Mouse (Mus musculus) stomach, postnatal 0 days (tissue): Measurements from ENCODE around the gene Dctpp1. TPM values are rescaled to one million over a fixed set of nuclear protein-coding genes. Genes with fewer than 3 reads are reported as not detected.

Experiments
- ATAC-seq: fragments of 200-750 bp; cut with Nextera tagmentation; 2 replicates; pipeline ENCODE4 v1.8.0; 2017; ENCODE audit not compliant: low FRiP score, low TSS enrichment
- DNase-seq: peaks from one replicate; pipeline ENCODE4 v3.0.0-alpha.2; 2016; ENCODE audit warnings: low spot score
- H3K27ac ChIP-seq: fragments of 300-500 bp; sonication (generic); replicated peaks from 2 replicates; pipeline ENCODE4 v1.5.1; 2014; ENCODE audit warnings: mild to moderate bottlenecking, control low read depth
- H3K27me3 ChIP-seq: fragments of 300-500 bp; sonication (generic); 2 replicates; pipeline ENCODE4 v1.6.1; 2014; ENCODE audit warnings: low read length; ENCODE audit not compliant: control insufficient read depth, insufficient read depth
- H3K36me3 ChIP-seq: fragments of 300-500 bp; sonication (generic); 2 replicates; pipeline ENCODE4 v1.6.1; 2014; ENCODE audit warnings: low read length, mixed read lengths; ENCODE audit not compliant: control insufficient read depth, insufficient read depth
- H3K4me1 ChIP-seq: fragments of 300-500 bp; sonication (generic); replicated peaks from 2 replicates; pipeline ENCODE4 v1.6.1; 2014; ENCODE audit warnings: antibody characterized with exemption; ENCODE audit not compliant: control insufficient read depth, insufficient read depth
- H3K4me2 ChIP-seq: fragments of 300-500 bp; sonication (generic); replicated peaks from 2 replicates; pipeline ENCODE4 v1.6.1; 2014; ENCODE audit warnings: low read depth, mild to moderate bottlenecking, control low read depth, moderate library complexity
- H3K4me3 ChIP-seq: fragments of 300-500 bp; sonication (generic); 2 replicates; pipeline ENCODE4 v1.5.1; 2014; ENCODE audit warnings: low read depth, low read length, control low read depth
- H3K9ac ChIP-seq: fragments of 300-500 bp; sonication (generic); 2 replicates; pipeline ENCODE4 v1.6.1; 2014; ENCODE audit warnings: mild to moderate bottlenecking, low read length, control low read depth, mixed read lengths
- H3K9me3 ChIP-seq: fragments of 300-500 bp; sonication (generic); 2 replicates; pipeline ENCODE4 v1.6.1; 2016; ENCODE audit warnings: low read length; ENCODE audit not compliant: control insufficient read depth
- CTCF ChIP-seq: IDR thresholded peaks from 2 replicates; pipeline ENCODE4 v1.5.1; 2016; ENCODE audit warnings: antibody characterized with exemption, low read depth, mild to moderate bottlenecking, moderate library complexity
- EP300 ChIP-seq: optimal IDR thresholded peaks from 2 replicates; pipeline ENCODE3; 2016; ENCODE audit warnings: antibody characterized with exemption
- WGBS: fragments of 180-500 bp; shearing (Covaris S2); extraction: QIAGEN DNeasy Blood & Tissue Kit; methylation state at CpG from one replicate; pipeline ENCODE4 v1.1.7; 2014; 5-methylcytosine and 5-hydroxymethylcytosine counted together
- polyA plus RNA-seq: library from polyadenylated mRNA; unstranded; fragments of >200 nt; fragmentation: Nextera tagmentation; extraction: Ambion mirVana; gene quantifications from 2 replicates; pipeline ENCODE4 v1.2.1, GENCODE M21; 2015

The Dctpp1 gene
- polyA plus RNA-seq, 1 experiment from 2014 or later, result 84.5 TPM

GRCm38 (mm10) chr7:127296786-127297555 lies 36.5 kb upstream of the Dctpp1 start:
- Histone ChIP-seq H3K36me3 (no peaks in the 10 kb centered on the region), H3K4me3 (no peak overlapping the region), H3K9ac (no peak overlapping the region), H3K27ac (no peak overlapping the region), H3K4me2 (no peak overlapping the region), H3K27me3 (no peaks in the 10 kb centered on the region), H3K9me3 (no peaks in the 10 kb centered on the region), H3K4me1 (no peaks in the 10 kb centered on the region)
- TF ChIP-seq CTCF (no peak), EP300 (no peak)
- ATAC-seq, result no peak
- 77% methylated on average over 5 of the region's 5 CpGs for WGBS
- no peak for DNase-seq

GRCm38 (mm10) chr7:127296098-127296497 lies 35.6 kb upstream of the Dctpp1 start, which contains the start of gene Itgal:
Gene Itgal, plus strand, starts transcription at chr7:127296260.
- H3K4me1 ChIP-seq, result no peaks in the 10 kb centered on the region
- no peak within 1 kb of the TSS for H3K4me3 ChIP-seq
- ATAC-seq (no peak), DNase-seq (no peak)
- H3K36me3 ChIP-seq, result no peaks in the 10 kb centered on the region
- no peak within 1 kb of the TSS for H3K27ac ChIP-seq
- no peaks in the 10 kb centered on the region for H3K9me3 ChIP-seq
- no peak within 1 kb of the TSS for H3K4me2 ChIP-seq
- 82% methylated on average over 11 of the region's 11 CpGs for WGBS
- TF ChIP-seq CTCF (no peak), EP300 (no peak)
- no peaks in the 10 kb centered on the region for H3K27me3 ChIP-seq
- H3K9ac ChIP-seq, result no peak within 1 kb of the TSS

GRCm38 (mm10) chr7:127290142-127290541 lies 29.6 kb upstream of the Dctpp1 start:
- no peak for TF ChIP-seq CTCF
- TF ChIP-seq EP300, result no peak
- Histone ChIP-seq H3K4me2 (no peak overlapping the region), H3K27me3 (no peaks in the 10 kb centered on the region), H3K4me1 (no peaks in the 10 kb centered on the region), H3K9ac (no peak overlapping the region), H3K4me3 (no peak overlapping the region), H3K27ac (no peak overlapping the region), H3K36me3 (no peaks in the 10 kb centered on the region), H3K9me3 (no peaks in the 10 kb centered on the region)
- ATAC-seq, result no peak
- DNase-seq, result no peak
- 64% methylated on average over 8 of the region's 8 CpGs for WGBS

- TF ChIP-seq EP300 (no peak), CTCF (no peak)
- DNase-seq (no peak), ATAC-seq (no peak)
- Histone ChIP-seq H3K27me3 (no peaks in the 10 kb centered on the region), H3K4me1 (no peaks in the 10 kb centered on the region), H3K36me3 (no peaks in the 10 kb centered on the region), H3K9me3 (no peaks in the 10 kb centered on the region), H3K4me3 (no peak overlapping the region), H3K4me2 (no peak overlapping the region), H3K9ac (no peak overlapping the region), H3K27ac (no peak overlapping the region)
- 75% methylated on average over 2 of the region's 2 CpGs for WGBS
Observed at GRCm38 (mm10) chr7:127289306-127289705, 28.8 kb upstream of the Dctpp1 start.

GRCm38 (mm10) chr7:127287940-127288339 lies 27.4 kb upstream of the Dctpp1 start:
- no peak for DNase-seq
- peak; percentile 91 for ATAC-seq
- Histone ChIP-seq H3K27ac (no peak overlapping the region), H3K4me3 (no peak overlapping the region), H3K9ac (no peak overlapping the region), H3K4me1 (no peaks in the 10 kb centered on the region), H3K9me3 (no peaks in the 10 kb centered on the region), H3K36me3 (no peaks in the 10 kb centered on the region), H3K4me2 (no peak overlapping the region), H3K27me3 (no peaks in the 10 kb centered on the region)
- TF ChIP-seq CTCF (no peak), EP300 (no peak)
- WGBS, result 72% methylated on average over 1 of the region's 1 CpGs

- Histone ChIP-seq H3K27ac (no peak overlapping the region), H3K4me2 (no peak overlapping the region), H3K4me3 (no peak overlapping the region), H3K36me3 (no peaks in the 10 kb centered on the region), H3K9me3 (no peaks in the 10 kb centered on the region), H3K27me3 (no peaks in the 10 kb centered on the region), H3K9ac (no peak overlapping the region), H3K4me1 (no peaks in the 10 kb centered on the region)
- ATAC-seq (no peak), DNase-seq (no peak)
- WGBS, result 79% methylated on average over 8 of the region's 10 CpGs
- TF ChIP-seq CTCF (no peak), EP300 (no peak)
Observed at GRCm38 (mm10) chr7:127285154-127285553, 24.6 kb upstream of the Dctpp1 start.
